8 mouse cellular contexts compared by ENCODE assay signal in the genomic region with DNA sequence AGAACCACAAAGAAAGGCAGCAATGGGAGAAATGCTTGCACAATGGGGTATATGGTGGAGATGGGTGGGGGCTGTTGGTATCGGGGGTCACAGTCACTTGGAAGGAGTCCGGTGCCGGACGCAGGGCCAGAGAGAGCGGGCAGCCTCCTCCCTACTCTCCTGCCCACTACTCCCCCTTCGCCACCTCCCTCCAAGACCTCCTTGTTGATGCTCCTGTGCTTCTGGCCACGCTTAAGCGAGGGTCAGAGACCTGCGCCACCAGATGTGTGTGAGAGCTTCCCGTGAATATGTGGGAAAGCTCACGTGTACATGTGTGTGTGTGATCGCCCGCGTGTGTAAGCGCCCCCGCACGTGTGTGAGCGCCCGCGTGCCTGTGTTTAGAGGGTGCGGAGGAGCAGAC. TPM values are rescaled to one million over a fixed set of nuclear protein-coding genes. Genes with fewer than 3 reads are reported as not detected.
DNase-seq lines count a peak whose midpoint lies in the region; ATAC-seq and TF ChIP-seq lines count a peak whose summit lies in the region.

No protein-coding gene starts in this region.

- H3K27ac ChIP-seq in lung, postnatal 0 days (ENCODE audit: low read length) = no peak overlapping the region
- no peak overlapping the region for H3K27ac ChIP-seq in heart, postnatal 0 days (ENCODE audit: low read depth)
- H3K27ac ChIP-seq in limb, embryonic 14.5 days (replicated peaks; ENCODE audit: low read depth, low read length) = no peak overlapping the region
- no peak overlapping the region for H3K27ac ChIP-seq in stomach, embryonic 14.5 days (ENCODE audit: low read length)

- peak overlapping the region; percentile 48 for H3K4me2 ChIP-seq in lung, postnatal 0 days (replicated peaks; ENCODE audit: low read depth, low read length)
- peak overlapping the region; percentile 81 for H3K4me2 ChIP-seq in heart, postnatal 0 days (ENCODE audit: low read depth, low read length)
- H3K4me2 ChIP-seq in limb, embryonic 14.5 days (replicated peaks; ENCODE audit: low read depth, low read length, severe bottlenecking) = peak overlapping the region; percentile 46
- peak overlapping the region; percentile 42 for H3K4me2 ChIP-seq in stomach, embryonic 14.5 days (replicated peaks; ENCODE audit: low read depth, low read length)

- DNase-seq in lung, postnatal 0 days (ENCODE audit: low spot score) = no peak
- DNase-seq in lung, adult 18-20 months = no peak
- DNase-seq in heart, postnatal 0 days (ENCODE audit: low spot score) = peak; percentile 42
- no peak for DNase-seq in limb, embryonic 14.5 days (ENCODE audit: low spot score)
- no peak for DNase-seq in frontal cortex, postnatal 25 days (ENCODE audit: low spot score in 2 of 2)
- no peak for DNase-seq in urinary bladder, postnatal 25 days (ENCODE audit: low spot score)

- no peak for TF ChIP-seq POLR2A in limb, embryonic 14.5 days (IDR thresholded peaks at IDR 0.05; ENCODE audit: borderline replicate concordance, extremely low read depth, insufficient read depth, insufficient read length)

- no peak for TF ChIP-seq EP300 in lung, postnatal 0 days (IDR thresholded peaks at IDR 0.05)
- TF ChIP-seq EP300 in heart, postnatal 0 days (IDR thresholded peaks at IDR 0.05; ENCODE audit: low read depth) = no peak

- no peaks in the 10 kb centered on the region for H3K9me3 ChIP-seq in lung, postnatal 0 days (ENCODE audit: low read length)
- H3K9me3 ChIP-seq in heart, postnatal 0 days (replicated peaks; ENCODE audit: control insufficient read depth, low read length) = no peaks in the 10 kb centered on the region
- no peaks in the 10 kb centered on the region for H3K9me3 ChIP-seq in limb, embryonic 14.5 days (ENCODE audit: control insufficient read depth, low read length)
- no peaks in the 10 kb centered on the region for H3K9me3 ChIP-seq in stomach, embryonic 14.5 days (ENCODE audit: control insufficient read depth, low read depth, low read length)

- H3K4me3 ChIP-seq in lung, postnatal 0 days (ENCODE audit: low read depth, low read length) = peak overlapping the region; percentile 23
- peak overlapping the region; percentile 57 for H3K4me3 ChIP-seq in heart, postnatal 0 days (ENCODE audit: low read depth, low read length)
- peak overlapping the region; percentile 28 for H3K4me3 ChIP-seq in limb, embryonic 14.5 days (replicated peaks; ENCODE audit: low read length)
- H3K4me3 ChIP-seq in stomach, embryonic 14.5 days (ENCODE audit: low read depth, low read length) = peak overlapping the region; percentile 24

- peaks cover 6% of the 10 kb centered on the region; the same call in 1 of the 2 replicates for H3K27me3 ChIP-seq in lung, postnatal 0 days (replicated peaks; ENCODE audit: insufficient read depth, low read length)
- no peaks in the 10 kb centered on the region for H3K27me3 ChIP-seq in heart, postnatal 0 days (ENCODE audit: control insufficient read depth, insufficient read depth, low read length)
- H3K27me3 ChIP-seq in limb, embryonic 14.5 days (ENCODE audit: control insufficient read depth, insufficient read depth, low read length) = peaks cover 43% of the 10 kb centered on the region
- H3K27me3 ChIP-seq in stomach, embryonic 14.5 days (ENCODE audit: control insufficient read depth, insufficient read depth, low read length) = peaks cover 31% of the 10 kb centered on the region

- 0 out of 2 replicates have a peak, but pooled peaks cover 4% of the 10 kb centered on the region for H3K4me1 ChIP-seq in lung, postnatal 0 days (ENCODE audit: insufficient read depth, low read depth, low read length)
- H3K4me1 ChIP-seq in heart, postnatal 0 days (ENCODE audit: control insufficient read depth, insufficient read depth) = peaks cover 15% of the 10 kb centered on the region
- H3K4me1 ChIP-seq in limb, embryonic 14.5 days (ENCODE audit: control insufficient read depth, insufficient read depth, low read length) = peaks cover 16% of the 10 kb centered on the region
- peaks cover 7% of the 10 kb centered on the region; the same call in 1 of the 2 replicates for H3K4me1 ChIP-seq in stomach, embryonic 14.5 days (ENCODE audit: control insufficient read depth, insufficient read depth, low read length)

- H3K36me3 ChIP-seq in lung, postnatal 0 days (ENCODE audit: insufficient read depth, low read length) = no peaks in the 10 kb centered on the region
- H3K36me3 ChIP-seq in heart, postnatal 0 days (replicated peaks; ENCODE audit: control insufficient read depth, insufficient read depth, low read length) = no peaks in the 10 kb centered on the region
- H3K36me3 ChIP-seq in limb, embryonic 14.5 days (ENCODE audit: control insufficient read depth, insufficient read depth, low read length) = no peaks in the 10 kb centered on the region
- H3K36me3 ChIP-seq in stomach, embryonic 14.5 days (ENCODE audit: control insufficient read depth, insufficient read depth, low read length) = no peaks in the 10 kb centered on the region

- TF ChIP-seq CTCF in lung, postnatal 0 days (IDR thresholded peaks at IDR 0.05) = no peak
- no peak for TF ChIP-seq CTCF in heart, postnatal 0 days (IDR thresholded peaks at IDR 0.05; ENCODE audit: low read depth)

- ATAC-seq in lung, postnatal 0 days = no peak
- peak; percentile 10 for ATAC-seq in heart, postnatal 0 days (ENCODE audit: insufficient read depth, low read depth)
- ATAC-seq in limb, embryonic 14.5 days (ENCODE audit: low FRiP score, low read depth) = no peak
- no peak for ATAC-seq in stomach, embryonic 14.5 days (ENCODE audit: insufficient number of reproducible peaks, insufficient read depth, low FRiP score, low read depth)
- ATAC-seq in CD4-positive, CD25-positive, alpha-beta regulatory T cell, adult 4 months = no peak

- no peak overlapping the region for H3K9ac ChIP-seq in lung, postnatal 0 days (replicated peaks; ENCODE audit: low read depth)
- peak overlapping the region; percentile 40; the same call in 1 of the 2 replicates for H3K9ac ChIP-seq in heart, postnatal 0 days (replicated peaks; ENCODE audit: low read depth, low read length)
- H3K9ac ChIP-seq in limb, embryonic 14.5 days (ENCODE audit: low read depth, low read length, severe bottlenecking) = no peak overlapping the region
- H3K9ac ChIP-seq in stomach, embryonic 14.5 days (replicated peaks; ENCODE audit: low read depth, low read length) = no peak overlapping the region

- WGBS in lung, postnatal 0 days = 4% methylated on average over 21 of the region's 21 CpGs
- WGBS in heart, postnatal 0 days = 5% methylated on average over 21 of the region's 21 CpGs
- 3% methylated on average over 21 of the region's 21 CpGs for WGBS in limb, embryonic 14.5 days
- 1% methylated on average over 21 of the region's 21 CpGs for WGBS in stomach, embryonic 14.5 days

RNA-seq across cellular contexts. Expression of a gene that starts 0.3 kb away (rescaled TPM):
- 0.63 and 0.86 TPM in 2 replicates for polyA plus RNA-seq in lung, postnatal 0 days (2015; fragmentation: Nextera tagmentation; extraction: Ambion mirVana)
- 42.8 and 58.1 TPM in 2 replicates for total RNA-seq in heart, postnatal 0 days (2014; rRNA removed; ENCODE audit: low replicate concordance)
- 31.9 and 32.5 TPM in 2 replicates for polyA plus RNA-seq in heart, postnatal 0 days (2015; fragmentation: Nextera tagmentation; extraction: Ambion mirVana)
- polyA plus RNA-seq in limb, embryonic 14.5 days (2012; rRNA removed) = 0.04 and 0.06 TPM in 2 replicates
- polyA plus RNA-seq in limb, embryonic 14.5 days (2014; fragmentation: Nextera tagmentation; extraction: Ambion mirVana) = not detected in 2 replicates
- polyA plus RNA-seq in stomach, embryonic 14.5 days (2014; fragmentation: Nextera tagmentation; extraction: Ambion mirVana) = 0.09 TPM in 1 of 2 replicates, not detected in the other
- not detected for polyA plus RNA-seq in CD4-positive, CD25-positive, alpha-beta regulatory T cell, adult 4 months (2017; shearing (Covaris generic))

RNA-seq across cellular contexts. Expression of a gene that starts 27.8 kb away (rescaled TPM):
- not detected in 2 replicates for polyA plus RNA-seq in lung, postnatal 0 days (2015; fragmentation: Nextera tagmentation; extraction: Ambion mirVana)
- not detected in 2 replicates for total RNA-seq in heart, postnatal 0 days (2014; rRNA removed; ENCODE audit: low replicate concordance)
- not detected in 2 replicates for polyA plus RNA-seq in heart, postnatal 0 days (2015; fragmentation: Nextera tagmentation; extraction: Ambion mirVana)
- not detected in 2 replicates for polyA plus RNA-seq in limb, embryonic 14.5 days (2012; rRNA removed)
- polyA plus RNA-seq in limb, embryonic 14.5 days (2014; fragmentation: Nextera tagmentation; extraction: Ambion mirVana) = not detected in 2 replicates
- not detected in 2 replicates for polyA plus RNA-seq in stomach, embryonic 14.5 days (2014; fragmentation: Nextera tagmentation; extraction: Ambion mirVana)
- not detected for polyA plus RNA-seq in CD4-positive, CD25-positive, alpha-beta regulatory T cell, adult 4 months (2017; shearing (Covaris generic))

Comparison
In these comparisons a context has a peak if more than half of its experiments do, and no peak if none do; other contexts are left out.
1. RNA of a gene that starts 0.3 kb away (polyA plus RNA-seq): 31.9 to 32.5 TPM in heart, postnatal 0 days; 0.63 to 0.86 TPM in lung, postnatal 0 days, 0.09 TPM in stomach, embryonic 14.5 days, 0.04 to 0.06 TPM in limb, embryonic 14.5 days and not detected in CD4-positive, CD25-positive, alpha-beta regulatory T cell, adult 4 months; every median in the first group is over 10 times any median in the second.
2. Peak in every context shown above with its lines, with median percentiles within 50 percentile points of each other: H3K4me2 ChIP-seq and H3K4me3 ChIP-seq.